Mouse (Mus musculus): ENCODE measurements around the gene Plcl1.

DNA sequence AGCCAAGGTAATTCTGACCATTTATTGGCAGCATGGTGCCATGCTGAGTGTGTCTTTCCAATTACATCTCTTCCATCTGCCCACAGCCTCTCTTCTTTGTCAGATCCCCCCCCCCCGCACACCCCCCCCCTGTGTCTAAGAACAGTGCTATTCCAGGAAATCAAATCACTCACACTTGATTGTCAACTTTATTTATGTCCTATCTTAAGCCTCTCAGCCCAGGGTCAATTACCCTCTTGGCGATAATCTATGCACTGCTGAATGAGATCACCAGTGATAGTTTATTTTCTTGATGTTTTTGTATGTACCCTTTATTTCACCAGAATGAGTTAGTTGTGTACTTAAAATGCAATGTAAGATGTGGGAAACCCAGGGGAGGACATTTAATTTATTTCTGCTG, 176.0 kb downstream of the Plcl1 start:
- TF ChIP-seq NRF1 (IDR thresholded peaks at IDR 0.05; ENCODE audit: low read depth, low read length): no peak
- TF ChIP-seq MAFK (IDR thresholded peaks at IDR 0.05; ENCODE audit: insufficient replicate concordance, low read length): no peak
- TF ChIP-seq USF1 (IDR thresholded peaks at IDR 0.05; ENCODE audit: low read depth, low read length): no peak
- no peak for TF ChIP-seq EP300 (IDR thresholded peaks at IDR 0.05; ENCODE audit: low read length)
- no peak for TF ChIP-seq GABPA (IDR thresholded peaks at IDR 0.05; ENCODE audit: insufficient replicate concordance, low read depth, low read length)

Data from CH12.LX (cell line).